Comparison of ENCODE assay signal across 8 mouse cellular contexts in genomic region chr2:32423481-32424331, GRCm38 (mm10). TPM values are rescaled to one million over a fixed set of nuclear protein-coding genes. Genes with fewer than 3 reads are reported as not detected.
DNase-seq lines count a peak whose midpoint lies in the region; ATAC-seq and TF ChIP-seq lines count a peak whose summit lies in the region.

No protein-coding gene starts in this region.

- peak; percentile 89 for ATAC-seq in common myeloid progenitor, adult 5-6 weeks (replicated peaks; ENCODE audit: low read depth, poor library complexity, severe bottlenecking)
- ATAC-seq in liver, embryonic 13.5 days (ENCODE audit: low read depth), result peak; percentile 81

- H3K9me3 ChIP-seq in liver, embryonic 13.5 days (replicated peaks), result no peaks in the 10 kb centered on the region

- peak; percentile 38 for TF ChIP-seq POLR2A in myocyte (IDR thresholded peaks at IDR 0.05; ENCODE audit: insufficient read length, low read depth)

- peak overlapping the region; percentile 7 for H3K4me3 ChIP-seq in C2C12 (ENCODE audit: insufficient read depth, poor library complexity, severe bottlenecking)
- H3K4me3 ChIP-seq in liver, embryonic 13.5 days (replicated peaks), result peak overlapping the region; percentile 45
- H3K4me3 ChIP-seq in myocyte, result peak overlapping the region; percentile 23

- peak overlapping the region; percentile 66 for H3K4me2 ChIP-seq in liver, embryonic 13.5 days
- peak overlapping the region; percentile 98 for H3K4me2 ChIP-seq in myocyte (ENCODE audit: low read depth)

- H3K36me3 ChIP-seq in C2C12 (ENCODE audit: control insufficient read depth, insufficient read depth) (peaks cover 21% of the 10 kb centered on the region), myocyte (ENCODE audit: control insufficient read depth, insufficient read depth) (peaks cover 6% of the 10 kb centered on the region)
- peaks cover 25% of the 10 kb centered on the region for H3K36me3 ChIP-seq in liver, embryonic 13.5 days

- intact Hi-C loops in gastrocnemius, postnatal 14 days (cut with DNase I; ENCODE audit: low total_unique reads), result no loop called here

- H3K79me2 ChIP-seq in C2C12 (ENCODE audit: control insufficient read depth, insufficient read depth) (peaks cover 71% of the 10 kb centered on the region), myocyte (ENCODE audit: control insufficient read depth, insufficient read depth) (peaks cover 50% of the 10 kb centered on the region)

- TF ChIP-seq CTCF in C2C12 (IDR thresholded peaks at IDR 0.05; ENCODE audit: control insufficient read depth, insufficient read depth, insufficient read length), result no peak

- peak overlapping the region; percentile 52 for H3K27ac ChIP-seq in liver, embryonic 13.5 days

- 11% methylated on average over 14 of the region's 14 CpGs for WGBS in liver, embryonic 13.5 days (ENCODE audit: insufficient replicate concordance)

- no peaks in the 10 kb centered on the region for H3K27me3 ChIP-seq in C2C12 (ENCODE audit: control insufficient read depth, insufficient read depth, insufficient read length)
- H3K27me3 ChIP-seq in liver, embryonic 13.5 days, result no peaks in the 10 kb centered on the region
- H3K27me3 ChIP-seq in myocyte (ENCODE audit: control insufficient read depth, insufficient read depth, insufficient read length), result no peaks in the 10 kb centered on the region

- peak; percentile 94 for DNase-seq in NIH3T3 (ENCODE audit: low read depth)
- DNase-seq in gastrocnemius, postnatal 14 days, result peak; percentile 60
- peak; percentile 74 for DNase-seq in induced T-regulatory cell, adult 2 months (ENCODE audit: low read depth)
- DNase-seq in liver, embryonic 13.5 days, result peak; percentile 47
- DNase-seq in frontal cortex, postnatal 14 days (ENCODE audit: low spot score in 2 of 2), result no peak

- peaks cover 36% of the 10 kb centered on the region for H3K79me3 ChIP-seq in C2C12 (ENCODE audit: low read depth)

- H3ac ChIP-seq in C2C12 (ENCODE audit: control insufficient read depth, insufficient read length, low read depth), result peak overlapping the region; percentile 2
- no peak overlapping the region for H3ac ChIP-seq in myocyte (ENCODE audit: control insufficient read depth, insufficient read length)

- peaks cover 68% of the 10 kb centered on the region for H3K4me1 ChIP-seq in liver, embryonic 13.5 days (replicated peaks)

- H3K9ac ChIP-seq in liver, embryonic 13.5 days, result peak overlapping the region; percentile 63

TF ChIP-seq in C2C12, 6 proteins besides CTCF, POLR2A, EP300 and RAD21:
- TF ChIP-seq FOSL1 (IDR thresholded peaks at IDR 0.05; ENCODE audit: insufficient read depth, low read length, poor library complexity, severe bottlenecking) (no peak), CEBPB (IDR thresholded peaks at IDR 0.05; ENCODE audit: low read depth) (peak; percentile 80), MAX (IDR thresholded peaks at IDR 0.05) (no peak)
TF ChIP-seq in C2C12: peak in this region for 1.

TF ChIP-seq in myocyte, 11 proteins besides CTCF, POLR2A, EP300 and RAD21:
- TF ChIP-seq MAX (IDR thresholded peaks at IDR 0.05; ENCODE audit: low read depth), result no peak
- TF ChIP-seq POLR2AphosphoS2 (IDR thresholded peaks at IDR 0.05; ENCODE audit: insufficient read length, low read depth), result no peak
- no peak for TF ChIP-seq TCF3 (IDR thresholded peaks at IDR 0.05; ENCODE audit: insufficient read length, low read depth)
- peak; percentile 70 for TF ChIP-seq CEBPB (IDR thresholded peaks at IDR 0.05; ENCODE audit: insufficient read depth, poor library complexity, severe bottlenecking)
- TF ChIP-seq USF1 (IDR thresholded peaks at IDR 0.05; ENCODE audit: low read depth), result no peak
- TF ChIP-seq TCF12 (IDR thresholded peaks at IDR 0.05; ENCODE audit: insufficient read depth, poor library complexity, severe bottlenecking), result no peak

RNA-seq across cellular contexts. Expression of gene Naif1, which starts 26.6 kb away (rescaled TPM):
- polyA plus RNA-seq in C2C12 (2012; fragmentation: generic; extraction: Trizol), result 3.2 TPM
- 2.8 and 3.3 TPM in 2 replicates for total RNA-seq in common myeloid progenitor, adult 5-6 weeks (2017)
- 1 to 10 TPM; 2.4 to 3.1 TPM for total RNA-seq in gastrocnemius, postnatal 14 days (2021)
- polyA plus RNA-seq in liver, embryonic 13.5 days (2015; fragmentation: Nextera tagmentation; extraction: Ambion mirVana), result 2.2 and 2.4 TPM in 2 replicates
- 3.0 TPM for polyA plus RNA-seq in myocyte (2012; fragmentation: generic; extraction: Trizol)

RNA-seq across cellular contexts. Expression of gene Slc25a25, which starts 27.5 kb away (rescaled TPM):
- polyA plus RNA-seq in C2C12 (2012; fragmentation: generic; extraction: Trizol) (11.2 TPM), myocyte (2012; fragmentation: generic; extraction: Trizol) (9.5 TPM)
- total RNA-seq in common myeloid progenitor, adult 5-6 weeks (2017), result 7.9 and 12.7 TPM in 2 replicates
- total RNA-seq in gastrocnemius, postnatal 14 days (2021), result 10 to 100 TPM; 18.1 to 47.8 TPM
- polyA plus RNA-seq in liver, embryonic 13.5 days (2015; fragmentation: Nextera tagmentation; extraction: Ambion mirVana), result 8.7 and 9.2 TPM in 2 replicates

RNA-seq across cellular contexts. Expression of gene Ptges2, which starts 28.0 kb away (rescaled TPM):
- 39.1 TPM for polyA plus RNA-seq in C2C12 (2012; fragmentation: generic; extraction: Trizol)
- 7.1 and 8.6 TPM in 2 replicates for total RNA-seq in common myeloid progenitor, adult 5-6 weeks (2017)
- 10 to 100 TPM; 41.3 to 43.2 TPM for total RNA-seq in gastrocnemius, postnatal 14 days (2021)
- 14.1 and 15.5 TPM in 2 replicates for polyA plus RNA-seq in liver, embryonic 13.5 days (2015; fragmentation: Nextera tagmentation; extraction: Ambion mirVana)
- 50.6 TPM for polyA plus RNA-seq in myocyte (2012; fragmentation: generic; extraction: Trizol)

RNA-seq across cellular contexts. Expression of gene Lcn2, which starts 35.7 kb away (rescaled TPM):
- polyA plus RNA-seq in C2C12 (2012; fragmentation: generic; extraction: Trizol) (not detected), myocyte (2012; fragmentation: generic; extraction: Trizol) (0.02 TPM)
- total RNA-seq in common myeloid progenitor, adult 5-6 weeks (2017), result 17.2 and 22.0 TPM in 2 replicates
- 1 to 10 TPM; 2.6 to 4.7 TPM for total RNA-seq in gastrocnemius, postnatal 14 days (2021)
- polyA plus RNA-seq in liver, embryonic 13.5 days (2015; fragmentation: Nextera tagmentation; extraction: Ambion mirVana), result 18.0 and 22.8 TPM in 2 replicates

RNA-seq across cellular contexts. Expression of gene 1110008P14Rik, which starts 42.0 kb away (rescaled TPM):
- 104 TPM for polyA plus RNA-seq in C2C12 (2012; fragmentation: generic; extraction: Trizol)
- total RNA-seq in common myeloid progenitor, adult 5-6 weeks (2017), result 2.1 and 6.5 TPM in 2 replicates
- total RNA-seq in gastrocnemius, postnatal 14 days (2021), result 10 to 100 TPM; 44.1 to 49.3 TPM
- 35.3 and 39.2 TPM in 2 replicates for polyA plus RNA-seq in liver, embryonic 13.5 days (2015; fragmentation: Nextera tagmentation; extraction: Ambion mirVana)
- polyA plus RNA-seq in myocyte (2012; fragmentation: generic; extraction: Trizol), result 153 TPM

Comparison
In these comparisons a context has a peak if more than half of its experiments do, and no peak if none do; other contexts are left out.
1. DNase-seq: peak in NIH3T3 (single experiment), gastrocnemius, postnatal 14 days (single experiment), induced T-regulatory cell, adult 2 months (single experiment) and liver, embryonic 13.5 days (single experiment); none in frontal cortex, postnatal 14 days (0 of 2).
2. Peak in every context shown above with its lines, with median percentiles within 50 percentile points of each other: H3K4me3 ChIP-seq.